Mouse (Mus musculus) heart, embryonic 11.5 days (tissue): ENCODE results near the gene Bbs12. TPM values are rescaled to one million over a fixed set of nuclear protein-coding genes. Genes with fewer than 3 reads are reported as not detected.

Source experiments
- ATAC-seq: fragments of 200-750 bp; cut with Nextera tagmentation; replicated peaks from 2 replicates; pipeline ENCODE4 v1.8.0; 2017; ENCODE audit warnings: moderate library complexity; ENCODE audit not compliant: insufficient number of reproducible peaks, low FRiP score, low TSS enrichment
- H3K27ac ChIP-seq: fragments of 300-500 bp; sonication (generic); 2 replicates; pipeline ENCODE4 v1.5.1; 2014; ENCODE audit warnings: mild to moderate bottlenecking, low read depth, low read length
- H3K27me3 ChIP-seq: fragments of 300-500 bp; sonication (generic); 2 replicates; pipeline ENCODE4 v1.6.1; 2014; ENCODE audit warnings: mild to moderate bottlenecking, low read length, mixed read lengths; ENCODE audit not compliant: control insufficient read depth, insufficient read depth
- H3K36me3 ChIP-seq: fragments of 300-500 bp; sonication (generic); 2 replicates; pipeline ENCODE4 v1.6.1; 2014; ENCODE audit warnings: mild to moderate bottlenecking, low read length, moderate library complexity, mixed read lengths; ENCODE audit not compliant: control insufficient read depth, insufficient read depth
- H3K4me1 ChIP-seq: fragments of 300-500 bp; sonication (generic); 2 replicates; pipeline ENCODE4 v1.6.1; 2014; ENCODE audit warnings: low read length; ENCODE audit not compliant: control insufficient read depth, insufficient read depth
- H3K4me2 ChIP-seq: fragments of 300-500 bp; sonication (generic); 2 replicates; pipeline ENCODE4 v1.6.1; 2014; ENCODE audit warnings: mild to moderate bottlenecking, moderate library complexity
- H3K4me3 ChIP-seq: fragments of 300-500 bp; sonication (generic); 2 replicates; pipeline ENCODE4 v1.5.1; 2014; ENCODE audit warnings: low read depth, low read length
- H3K9ac ChIP-seq: fragments of 300-500 bp; sonication (generic); 2 replicates; pipeline ENCODE4 v1.6.1; 2014; ENCODE audit warnings: mild to moderate bottlenecking, low read depth, low read length, moderate library complexity
- H3K9me3 ChIP-seq: fragments of 300-500 bp; sonication (generic); replicated peaks from 2 replicates; pipeline ENCODE4 v1.6.1; 2016; ENCODE audit warnings: low read length; ENCODE audit not compliant: control insufficient read depth
- WGBS: fragments of 180-500 bp; shearing (Covaris S2); extraction: QIAGEN DNeasy Blood & Tissue Kit; methylation state at CpG from one replicate; pipeline ENCODE4 v1.1.7; 2014; ENCODE audit not compliant: insufficient replicate concordance; 5-methylcytosine and 5-hydroxymethylcytosine counted together
- polyA plus RNA-seq: library from polyadenylated mRNA; unstranded; fragments of >200 nt; fragmentation: Nextera tagmentation; extraction: Ambion mirVana; gene quantifications from 2 replicates; pipeline ENCODE4 v1.2.1, GENCODE M21; 2014

Gene Bbs12
- polyA plus RNA-seq, 1 experiment from 2014 or later = 4.7 TPM

- Histone ChIP-seq H3K4me3 (no peak overlapping the region), H3K27me3 (peaks cover 10% of the 10 kb centered on the region), H3K4me2 (no peak overlapping the region), H3K4me1 (peaks cover 5% of the 10 kb centered on the region), H3K27ac (no peak overlapping the region), H3K9me3 (no peaks in the 10 kb centered on the region), H3K9ac (no peak overlapping the region), H3K36me3 (no peaks in the 10 kb centered on the region)
- WGBS = 57% methylated on average over 10 of the region's 10 CpGs
- no peak; the same call in 1 of the 2 replicates for ATAC-seq
Measured at GRCm38 (mm10) chr3:37353951-37354481, 41.7 kb downstream of the Bbs12 start.

- ATAC-seq = no peak
- 74% methylated on average over 1 of the region's 1 CpGs for WGBS
Measured at GRCm38 (mm10) chr3:37354737-37355136, 42.4 kb downstream of the Bbs12 start.

GRCm38 (mm10) chr3:37360729-37361128 is 48.4 kb downstream of the Bbs12 start:
- Histone ChIP-seq H3K27ac (no peak overlapping the region), H3K4me2 (no peak overlapping the region), H3K27me3 (no peaks in the 10 kb centered on the region), H3K9me3 (no peaks in the 10 kb centered on the region), H3K4me3 (no peak overlapping the region), H3K4me1 (no peaks in the 10 kb centered on the region), H3K36me3 (no peaks in the 10 kb centered on the region), H3K9ac (no peak overlapping the region)
- no peak for ATAC-seq
- WGBS = 67% methylated on average over 9 of the region's 9 CpGs

More at GRCm38 (mm10) chr3:37354737-37355136, 42.4 kb downstream of the Bbs12 start:
- H3K4me1 ChIP-seq = peaks cover 3% of the 10 kb centered on the region; the same call in 1 of the 2 replicates
- H3K27ac ChIP-seq = no peak overlapping the region
- H3K9ac ChIP-seq = no peak overlapping the region
- no peak overlapping the region for H3K4me3 ChIP-seq
- peaks cover 3% of the 10 kb centered on the region for H3K27me3 ChIP-seq
- no peak overlapping the region for H3K4me2 ChIP-seq
- no peaks in the 10 kb centered on the region for H3K36me3 ChIP-seq
- H3K9me3 ChIP-seq = no peaks in the 10 kb centered on the region

- no peak for ATAC-seq
- Histone ChIP-seq H3K27ac (no peak overlapping the region), H3K36me3 (no peaks in the 10 kb centered on the region), H3K9ac (no peak overlapping the region), H3K4me1 (peaks cover 5% of the 10 kb centered on the region; the same call in 1 of the 2 replicates), H3K4me3 (no peak overlapping the region), H3K9me3 (no peaks in the 10 kb centered on the region), H3K4me2 (no peak overlapping the region), H3K27me3 (no peaks in the 10 kb centered on the region)
- WGBS = 75% methylated on average over 4 of the region's 4 CpGs
Measured at GRCm38 (mm10) chr3:37365144-37365543, 52.8 kb downstream of the Bbs12 start.

- H3K4me3 ChIP-seq = no peak overlapping the region
- no peaks in the 10 kb centered on the region for H3K9me3 ChIP-seq
- no peak overlapping the region for H3K4me2 ChIP-seq
- no peak overlapping the region for H3K27ac ChIP-seq
- 39% methylated on average over 3 of the region's 3 CpGs for WGBS
- no peaks in the 10 kb centered on the region for H3K36me3 ChIP-seq
- H3K9ac ChIP-seq = no peak overlapping the region
- H3K27me3 ChIP-seq = no peaks in the 10 kb centered on the region
- no peak for ATAC-seq
- H3K4me1 ChIP-seq = peaks cover 5% of the 10 kb centered on the region; the same call in 1 of the 2 replicates
Measured at GRCm38 (mm10) chr3:37365976-37366375, 53.6 kb downstream of the Bbs12 start.

DNA sequence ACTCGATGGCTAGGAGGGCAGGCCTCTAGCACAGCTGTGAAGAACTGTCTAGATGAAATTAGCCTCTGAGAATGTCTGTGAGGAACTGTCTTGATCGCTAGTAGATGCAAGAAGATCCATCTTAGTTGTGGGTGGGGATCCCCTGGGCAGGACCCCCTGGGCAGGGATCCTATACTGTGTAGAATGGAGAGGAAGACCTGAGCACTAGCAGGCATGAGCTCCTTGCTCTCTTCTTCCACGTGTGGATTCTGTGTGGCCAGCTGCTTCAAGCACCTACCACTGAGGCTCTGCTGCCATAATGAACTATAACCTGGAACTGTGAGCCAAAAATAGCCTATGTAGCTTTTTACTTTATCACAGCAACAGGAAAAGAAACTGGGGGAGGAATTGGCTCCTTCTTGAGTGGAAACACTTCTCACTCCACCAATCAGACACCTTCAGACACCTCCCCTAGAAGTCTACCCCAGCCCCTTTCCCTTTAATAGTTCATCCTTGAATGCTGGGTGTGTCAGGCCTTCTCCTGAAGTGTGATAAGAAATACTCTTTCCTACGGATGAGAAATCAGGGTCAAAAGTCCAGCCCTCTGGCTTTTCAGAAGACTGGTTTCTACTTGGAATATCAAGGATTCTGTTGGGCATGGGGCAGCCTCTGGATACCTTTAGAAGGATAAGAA is 54.2 kb downstream of the Bbs12 start:
- Histone ChIP-seq H3K9ac (no peak overlapping the region), H3K36me3 (no peaks in the 10 kb centered on the region), H3K4me3 (no peak overlapping the region), H3K27me3 (no peaks in the 10 kb centered on the region), H3K4me2 (no peak overlapping the region), H3K4me1 (peaks cover 5% of the 10 kb centered on the region; the same call in 1 of the 2 replicates), H3K27ac (no peak overlapping the region), H3K9me3 (no peaks in the 10 kb centered on the region)
- 38% methylated on average over 4 of the region's 4 CpGs for WGBS
- ATAC-seq = no peak

DNA sequence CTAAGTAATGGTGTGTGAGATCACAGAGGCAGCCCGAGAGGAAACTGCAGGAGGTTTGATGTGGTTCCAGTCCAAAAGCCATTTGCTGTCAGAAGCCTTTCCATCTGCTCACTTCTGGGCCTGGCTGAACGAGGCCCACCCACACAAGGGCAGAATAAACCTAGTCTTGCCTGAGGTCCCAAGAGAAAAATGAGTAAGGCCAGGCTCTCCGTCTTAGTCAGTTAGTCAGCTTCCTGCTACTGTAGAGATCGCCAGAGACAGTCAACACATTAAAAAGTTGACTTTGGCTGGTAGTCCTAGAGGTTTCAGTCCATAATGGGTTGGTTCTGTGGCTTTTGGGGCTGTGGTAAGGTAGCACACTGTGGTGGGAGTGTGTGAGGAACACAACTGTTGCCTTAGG is 58.1 kb downstream of the Bbs12 start:
- H3K9ac ChIP-seq = no peak overlapping the region
- no peak overlapping the region for H3K27ac ChIP-seq
- WGBS = 63% methylated on average over 4 of the region's 4 CpGs

More for the DNA sequence above, 58.1 kb downstream of the Bbs12 start:
- no peak for ATAC-seq
- Histone ChIP-seq H3K4me1 (peaks cover 5% of the 10 kb centered on the region; the same call in 1 of the 2 replicates), H3K4me2 (no peak overlapping the region), H3K27me3 (no peaks in the 10 kb centered on the region), H3K4me3 (no peak overlapping the region), H3K36me3 (no peaks in the 10 kb centered on the region), H3K9me3 (no peaks in the 10 kb centered on the region)
